Mouse (Mus musculus) granulocyte monocyte progenitor cell, adult 5-6 weeks (primary cell): ENCODE results near the gene Fpr3. TPM values are rescaled to one million over a fixed set of nuclear protein-coding genes. Genes with fewer than 3 reads are reported as not detected.
A peak's percentile ranks its signal among the peaks of the same experiment; 100 is the strongest.
"Not testable (repeated sequence)": the region's sequence is repeated elsewhere in the genome, so short reads cannot be mapped to it uniquely, and the experiment has no call there.

Source experiments
- ATAC-seq: replicated peaks from 2 replicates; pipeline ENCODE4 v1.8.0; 2016; ENCODE audit warnings: mild to moderate bottlenecking, moderate TSS enrichment, inconsistent platforms; ENCODE audit not compliant: poor library complexity, severe bottlenecking
- total RNA-seq, 2 experiments: library from RNA; stranded (forward) in 1 of 2; stranded (reverse) in 1 of 2; fragments of 200-712, 200-1000 nt in 1 of 2; fragments of >200 nt in 1 of 2; fragmentation: Nextera tagmentation in 1 of 2; gene quantifications; 2 replicates each; pipeline ENCODE4 v1.2.3; 2014 to 2017

Fpr3 gene
- total RNA-seq, 2 experiments from 2014 or later = not detected

DNA sequence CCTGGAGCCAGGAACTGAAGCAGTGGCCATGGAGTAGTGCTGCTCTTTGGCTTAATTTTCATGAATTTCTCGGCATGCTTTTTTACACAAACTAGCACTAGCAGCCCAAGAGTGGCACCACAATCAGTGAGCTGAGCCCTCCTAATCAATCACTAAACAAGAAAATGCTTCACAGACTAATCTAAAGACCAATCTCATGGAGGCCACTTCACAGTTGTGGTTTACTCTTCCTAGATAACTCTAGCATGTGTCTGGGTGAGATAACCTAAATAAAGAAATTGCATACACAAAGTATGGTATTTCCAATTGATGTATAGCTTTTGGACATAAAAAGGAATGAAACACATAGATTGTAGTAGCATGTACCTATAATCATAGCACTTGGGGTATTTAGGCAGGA is 8.3 kb upstream of the Fpr3 start:
- ATAC-seq = no peak

- ATAC-seq = peak; percentile 36
Observed at GRCm38 (mm10) chr17:17882672-17883071, 5.0 kb upstream of the Fpr3 start.

DNA sequence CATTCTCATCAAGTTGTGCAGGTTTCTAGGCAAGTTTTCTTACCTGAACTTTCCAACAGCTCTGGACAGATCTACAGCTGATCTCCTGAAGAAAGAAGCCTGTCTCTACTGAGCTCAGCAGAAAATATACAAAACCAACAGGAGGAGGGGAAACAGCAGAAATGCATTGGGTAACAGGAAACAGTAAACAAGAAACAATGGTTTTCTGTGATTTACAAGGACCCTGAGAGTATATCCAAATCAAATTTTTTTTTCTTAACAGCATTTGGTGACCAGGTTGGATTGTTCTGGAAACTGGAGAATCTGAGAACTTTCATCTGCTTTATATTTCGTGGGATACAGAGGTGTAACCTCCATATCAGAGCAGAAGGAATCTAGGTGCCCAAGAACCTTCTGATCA is 3.8 kb upstream of the Fpr3 start, which contains the start of gene Fpr1:
Fpr1 (minus strand) TSS at position 101 of the 400 bp plus-strand sequence.
- no peak for ATAC-seq

DNA sequence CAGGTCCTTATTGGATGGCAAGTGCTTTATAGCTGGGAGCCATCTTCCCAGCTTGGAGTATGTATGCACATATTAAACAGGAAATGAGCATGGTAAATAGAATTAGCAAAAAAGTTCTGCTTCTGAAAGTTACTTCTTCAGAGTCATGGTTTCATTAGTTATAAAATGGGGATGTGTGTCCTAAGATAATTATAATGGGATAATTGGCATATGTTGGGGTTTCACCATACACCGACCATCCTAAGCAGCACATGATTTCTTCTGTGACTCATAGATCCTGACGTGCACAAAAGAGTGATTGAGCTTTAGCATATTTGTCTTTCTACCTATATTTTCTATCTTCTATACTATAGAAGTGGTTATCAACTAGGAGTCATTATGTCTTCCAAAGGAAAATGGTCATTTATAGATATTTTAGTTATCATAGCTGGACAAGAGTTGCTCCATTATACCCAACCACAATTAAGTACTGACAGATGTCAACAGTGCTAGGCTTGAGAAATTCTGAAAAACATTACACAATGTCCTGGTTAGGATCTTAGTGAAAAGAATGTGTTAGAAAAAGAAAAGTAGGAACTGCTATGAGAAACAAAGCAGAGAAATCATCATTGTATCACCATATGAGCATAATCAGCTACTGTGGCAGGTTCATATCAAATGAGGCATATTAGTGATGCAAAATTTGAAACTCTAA is 2.2 kb downstream of the Fpr3 start:
- ATAC-seq = peak; percentile 83

DNA sequence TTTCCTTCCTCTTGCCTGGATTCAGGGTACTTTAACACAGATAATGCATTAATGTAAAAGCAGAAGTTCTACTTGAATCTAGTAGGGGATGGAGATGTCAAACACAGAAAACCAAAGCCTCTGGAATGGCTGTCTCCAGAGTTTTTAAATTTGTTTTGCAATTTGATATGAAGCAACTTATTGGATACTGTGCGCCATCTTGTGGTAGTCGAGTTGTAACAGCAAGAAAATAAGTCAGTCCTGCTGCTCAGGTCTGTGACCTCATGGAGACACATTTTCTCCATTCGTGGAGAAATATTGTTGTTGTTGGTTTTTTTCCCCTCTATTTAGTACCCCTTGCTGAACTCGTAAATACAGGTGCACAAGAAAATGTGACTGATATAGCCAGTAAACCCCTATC is 8.4 kb downstream of the Fpr3 start:
- peak; percentile 67 for ATAC-seq

GRCm38 (mm10) chr17:17899268-17899667 is 11.6 kb downstream of the Fpr3 start:
- no peak for ATAC-seq

- ATAC-seq = peak; percentile 86
Observed at GRCm38 (mm10) chr17:17900768-17901167, 13.1 kb downstream of the Fpr3 start.

DNA sequence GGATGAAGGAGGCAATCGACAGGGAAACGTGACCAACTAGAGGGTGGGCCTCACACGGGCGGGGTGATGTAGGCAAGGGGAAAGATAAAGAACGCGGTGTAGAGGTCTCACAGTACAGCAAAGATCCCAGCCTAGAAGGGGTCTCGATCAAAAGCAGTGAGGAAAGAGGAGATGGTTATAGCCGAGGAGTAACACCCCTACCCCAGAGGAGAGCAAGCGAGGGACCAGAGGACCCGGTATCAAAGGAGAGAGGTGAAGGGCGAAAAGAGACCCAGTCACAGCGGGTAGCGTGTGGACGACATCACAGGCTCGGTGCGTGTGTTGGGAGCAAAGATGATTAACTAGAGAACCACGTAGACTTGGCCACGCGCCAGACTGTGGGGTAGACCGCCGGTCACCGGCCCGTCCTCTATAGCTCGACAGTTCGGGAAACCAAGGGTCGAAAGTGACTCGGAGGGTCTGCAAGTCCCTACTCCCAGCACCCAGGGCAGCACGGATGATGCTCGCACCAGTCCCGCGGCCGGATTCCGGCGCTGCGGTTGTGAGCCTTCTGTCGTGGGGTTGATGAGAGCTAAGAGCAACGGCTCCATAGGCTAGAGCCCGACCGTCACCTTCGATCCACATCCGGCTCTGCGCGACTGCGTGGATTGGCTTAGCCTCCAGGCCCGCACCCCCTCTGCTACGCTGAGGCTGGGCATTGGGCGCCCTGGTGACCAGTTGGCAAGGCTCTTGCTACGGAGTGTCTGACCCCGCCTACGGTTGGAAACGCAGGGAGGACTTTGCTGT is 22.2 kb downstream of the Fpr3 start:
- ATAC-seq = peak; percentile 92

DNA sequence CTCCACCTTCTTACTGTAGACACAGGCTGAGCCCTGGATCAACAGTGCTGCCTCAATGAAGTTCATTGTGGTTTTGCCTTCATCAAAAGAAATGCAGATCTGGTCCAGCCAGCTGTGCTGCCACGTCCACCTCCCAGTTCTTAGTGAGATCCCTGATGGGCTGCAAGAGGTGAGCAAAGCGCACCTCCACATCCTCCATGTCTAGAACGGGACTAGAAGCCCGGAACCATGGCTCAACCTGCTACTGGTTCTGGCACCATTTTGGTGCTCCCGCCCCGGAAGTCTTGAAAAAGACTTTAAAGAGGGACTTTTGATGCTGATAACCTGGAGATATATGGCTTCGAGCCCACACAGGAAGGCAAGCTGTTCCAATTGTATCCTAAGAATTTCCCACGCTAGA is 25.0 kb downstream of the Fpr3 start:
- not testable (repeated sequence) for ATAC-seq

DNA sequence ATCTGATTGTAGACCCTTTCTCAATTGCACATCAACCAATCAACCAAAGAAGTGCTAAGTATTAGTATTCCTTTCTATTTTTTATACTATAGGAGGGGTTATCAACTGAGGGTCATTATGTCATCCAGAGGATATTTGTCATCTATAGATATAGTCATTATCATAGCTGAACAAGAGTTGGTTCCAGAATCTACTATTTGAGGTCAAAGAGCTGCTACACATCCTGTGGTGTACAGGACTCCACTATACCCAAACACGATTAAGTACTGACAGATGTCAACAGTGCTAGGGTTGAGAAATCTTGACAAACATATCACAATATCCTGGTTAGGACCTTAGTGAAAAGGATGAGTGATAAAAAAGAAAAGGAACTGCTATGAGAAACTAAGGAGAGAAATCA is 29.7 kb downstream of the Fpr3 start:
- no peak for ATAC-seq

- ATAC-seq = no peak
Observed at GRCm38 (mm10) chr17:17917782-17918181, 30.1 kb downstream of the Fpr3 start.

DNA sequence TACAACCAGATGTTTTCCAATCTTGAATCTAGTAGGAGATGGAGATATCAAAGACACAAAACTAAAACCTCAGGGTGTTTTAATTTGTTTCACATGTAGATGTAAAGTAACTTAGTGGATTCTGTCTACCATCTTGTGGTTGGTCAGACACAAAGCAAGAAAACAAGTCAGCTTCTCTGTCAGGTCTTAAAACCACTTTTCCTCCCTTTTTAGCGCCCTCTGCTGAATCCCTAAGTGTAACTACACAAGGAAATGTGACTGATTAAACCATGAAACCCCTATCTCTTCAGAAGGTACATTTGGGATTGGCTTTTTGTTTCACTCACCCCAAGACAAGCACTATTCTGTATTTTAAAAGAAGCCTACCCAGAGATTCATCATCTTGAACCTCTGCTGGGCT is 85.8 kb downstream of the Fpr3 start:
- ATAC-seq = peak; percentile 61; the same call in 1 of the 2 replicates

- ATAC-seq = not testable (repeated sequence)
Observed at GRCm38 (mm10) chr17:17981232-17981631, 93.6 kb downstream of the Fpr3 start.

DNA sequence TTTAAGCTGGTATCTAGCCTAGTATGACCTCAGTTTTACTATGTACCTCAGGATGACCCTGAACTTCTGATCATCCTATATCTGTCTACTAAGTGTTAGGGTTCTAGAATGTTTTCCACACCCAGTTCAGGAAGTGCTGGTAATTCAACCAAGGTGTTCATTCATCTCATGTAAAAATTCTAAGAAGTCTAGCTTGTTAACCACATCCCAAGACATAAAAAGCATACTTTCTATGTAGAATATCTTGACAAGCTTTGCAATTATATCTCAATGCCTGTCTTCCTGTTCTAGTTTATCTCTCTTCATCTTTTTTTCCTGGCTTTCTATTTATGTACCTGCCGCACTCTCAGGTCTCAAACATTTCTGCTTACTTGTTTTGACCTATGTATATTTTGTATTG is 117.1 kb downstream of the Fpr3 start:
- ATAC-seq = no peak

Other genes starting within 250 kb of the Fpr3 start
- not detected in 2 replicates for gene Vmn2r90, start 184.1 kb upstream of the Fpr3 start, total RNA-seq (2014; fragmentation: Nextera tagmentation)
- gene Vmn2r90, start 184.1 kb upstream of the Fpr3 start, total RNA-seq (2017) = 0.31 TPM in 1 of 2 replicates, not detected in the other
- 1.6 and 3.2 TPM in 2 replicates for gene Spaca6, start 60.7 kb upstream of the Fpr3 start, total RNA-seq (2014; fragmentation: Nextera tagmentation)
- gene Spaca6, start 60.7 kb upstream of the Fpr3 start, total RNA-seq (2017) = not detected in 2 replicates
- gene Has1, start 32.6 kb upstream of the Fpr3 start, total RNA-seq (2014; fragmentation: Nextera tagmentation) = not detected in 2 replicates
- not detected in 2 replicates for gene Has1, start 32.6 kb upstream of the Fpr3 start, total RNA-seq (2017)
- gene Fpr1, start 3.9 kb upstream of the Fpr3 start, total RNA-seq (2014; fragmentation: Nextera tagmentation) = not detected in 2 replicates
- 1.1 and 2.9 TPM in 2 replicates for gene Fpr1, start 3.9 kb upstream of the Fpr3 start, total RNA-seq (2017)
- gene Fpr2, start within 50 bp of the Fpr3 start, total RNA-seq (2014; fragmentation: Nextera tagmentation) = not detected in 2 replicates
- gene Fpr2, start within 50 bp of the Fpr3 start, total RNA-seq (2017) = 3.5 and 5.0 TPM in 2 replicates
- not detected in 2 replicates for gene Fpr-rs4, start 133.9 kb downstream of the Fpr3 start, total RNA-seq (2014; fragmentation: Nextera tagmentation)
- not detected in 2 replicates for gene Fpr-rs4, start 133.9 kb downstream of the Fpr3 start, total RNA-seq (2017)
- gene Vmn2r124, start 161.6 kb downstream of the Fpr3 start, total RNA-seq (2014; fragmentation: Nextera tagmentation) = not detected in 2 replicates
- gene Vmn2r124, start 161.6 kb downstream of the Fpr3 start, total RNA-seq (2017) = not detected in 2 replicates
- not detected in 2 replicates for gene Vmn2r91, start 197.2 kb downstream of the Fpr3 start, total RNA-seq (2014; fragmentation: Nextera tagmentation)
- not detected in 2 replicates for gene Vmn2r91, start 197.2 kb downstream of the Fpr3 start, total RNA-seq (2017)